Mouse (Mus musculus) mammary gland, adult 2 months (tissue): ENCODE results near the gene Gm21060. TPM values are rescaled to one million over a fixed set of nuclear protein-coding genes. Genes with fewer than 3 reads are reported as not detected.

Experiments
- polyA plus RNA-seq: library from polyadenylated mRNA; depleted of rRNA; stranded (reverse); fragments of >200 nt; gene quantifications from 2 replicates; pipeline ENCODE4 v1.2.3, GENCODE M21; 2012; ENCODE audit warnings: low replicate concordance; rRNA removed

The Gm21060 gene
- polyA plus RNA-seq: not detected in 2 replicates

DNA sequence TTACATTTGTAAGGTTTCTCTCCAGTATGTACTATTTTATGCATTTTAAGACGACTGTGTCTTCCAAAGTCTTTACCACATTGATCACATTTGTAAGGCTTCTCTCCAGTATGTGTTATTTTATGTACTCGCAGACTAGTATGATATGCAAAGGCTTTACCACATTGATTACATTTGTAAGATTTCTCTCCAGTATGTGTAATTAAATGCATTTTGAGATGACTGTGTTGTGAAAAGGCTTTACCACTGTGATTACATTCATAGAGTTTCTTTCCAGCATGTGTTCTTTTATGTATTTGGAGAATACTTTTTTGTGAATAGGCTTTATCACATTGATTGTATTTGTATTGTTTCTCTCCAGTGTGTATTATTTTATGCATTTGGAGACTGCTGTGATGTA, at the start of gene Gm21060:
Gene Gm21060 (minus strand): TSS at position 101 of the 400 bp plus-strand sequence.

Other genes with a start within 250 kb of the Gm21060 start
- 3.7 and 10.9 TPM in 2 replicates for gene Zfp950, start 156.2 kb downstream of the Gm21060 start, polyA plus RNA-seq
- gene Gm7102, start 120.8 kb downstream of the Gm21060 start, polyA plus RNA-seq: not detected in 2 replicates
- not detected in 2 replicates for gene Gm6020, start 113.2 kb downstream of the Gm21060 start, polyA plus RNA-seq
- gene Csf2ra, start 68.6 kb downstream of the Gm21060 start, polyA plus RNA-seq: 258 and 487 TPM in 2 replicates